Mouse (Mus musculus): Measurements from ENCODE around the gene Spout1.

GRCm38 (mm10) chr2:30173541-30174240 is 4.6 kb downstream of the Spout1 start:
- TF ChIP-seq CTCF (IDR thresholded peaks at IDR 0.05; ENCODE audit: low read depth) (no peak), EP300 (IDR thresholded peaks at IDR 0.05; ENCODE audit: low read depth) (no peak)
